Mouse (Mus musculus) heart, postnatal 10 days (tissue): ENCODE measurements around the gene A730071L15Rik. TPM values are rescaled to one million over a fixed set of nuclear protein-coding genes. Genes with fewer than 3 reads are reported as not detected.

Experiments
- DNase-seq, 2 experiments: peaks; one replicate each; pipeline ENCODE4 v3.0.0; 2021
- intact Hi-C: fragments of 180-260 bp; cut with DNase I; formaldehyde crosslinking; loops from one replicate; pipeline ENCODE4 v1.15.1; 2025
- total RNA-seq, 2 experiments: library from RNA; stranded (reverse); gene quantifications; 2 replicates each; pipeline ENCODE4 v1.2.3; 2021

A730071L15Rik gene
- under 1 TPM in 1 of 2 experiments, not detected in 1; 0.26 TPM for total RNA-seq

DNA sequence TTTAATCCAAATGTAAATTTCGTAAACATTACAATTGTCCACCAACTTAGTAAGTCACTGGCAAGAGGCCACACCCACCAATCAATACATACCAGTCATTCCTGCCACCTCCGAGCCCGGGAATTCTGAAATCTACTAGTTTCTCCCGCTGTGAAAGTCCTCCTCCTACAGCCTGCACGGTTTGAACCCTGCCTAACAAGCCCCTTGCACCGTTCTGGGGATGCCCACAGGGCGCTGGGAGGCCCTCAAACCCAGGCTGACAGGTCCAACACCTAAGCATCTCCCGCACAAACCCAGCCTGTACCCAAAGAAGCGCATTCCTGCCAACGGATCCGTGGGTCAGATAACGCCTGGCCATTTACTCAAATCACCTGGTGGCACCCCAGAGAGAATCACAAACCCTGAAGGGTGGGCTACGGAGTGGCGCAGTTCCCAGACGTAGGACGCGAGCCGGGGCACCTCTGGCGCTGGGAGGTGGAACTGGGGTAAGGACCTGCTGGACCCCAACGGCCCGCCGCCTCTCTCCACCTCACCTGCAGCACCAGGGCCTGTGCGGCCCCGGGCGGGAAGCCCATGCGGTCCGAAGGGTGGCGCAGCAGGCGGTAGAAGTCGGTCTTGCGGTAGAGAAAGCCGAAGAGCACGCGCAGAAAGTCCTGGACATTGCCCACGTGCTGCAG, at the start of gene A730071L15Rik:
Gene A730071L15Rik (plus strand): TSS at position 620 of the 677 bp plus-strand sequence.
- intact Hi-C loops: loop anchor here (5.0 kb wide), 1 partner anchor 63 kb away; no protein-coding TSS in a partner anchor
- DNase-seq: no peak

GRCm38 (mm10) chr11:6152864-6153263, 47.0 kb upstream of the A730071L15Rik start:
- no peak for DNase-seq
- intact Hi-C loops: no loop called here

DNA sequence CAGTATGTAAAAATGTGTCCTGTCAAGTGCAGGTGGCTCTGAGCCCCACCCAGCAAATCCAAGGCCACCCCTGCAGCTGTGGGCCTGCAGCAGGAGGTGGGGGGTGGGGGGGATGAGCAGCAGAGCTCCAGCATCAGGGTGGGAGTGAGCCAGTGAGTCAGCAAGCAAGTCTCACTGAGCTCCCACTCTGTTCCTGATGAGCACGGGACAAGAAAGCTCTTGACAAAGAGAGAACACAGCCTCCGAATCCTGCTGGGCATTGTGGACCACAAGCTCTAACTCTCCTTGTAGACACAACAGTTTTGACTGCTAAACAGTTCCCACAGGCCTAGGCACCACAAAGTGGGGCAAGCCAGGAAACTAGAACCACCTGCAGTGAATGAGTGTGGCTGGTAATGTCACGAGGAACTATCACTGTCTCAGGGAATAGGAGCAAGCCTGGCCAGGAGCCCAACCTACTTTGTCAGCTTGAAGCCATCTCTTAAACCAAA, 45.6 kb upstream of the A730071L15Rik start:
- intact Hi-C loops: no loop called here
- peak; percentile 23 to 33 for DNase-seq

- DNase-seq: peak; percentile 53 to 54
- intact Hi-C loops: no loop called here
These were observed 43.2 kb upstream of the A730071L15Rik start for GRCm38 (mm10) chr11:6156651-6157050.

GRCm38 (mm10) chr11:6157119-6157518, 42.7 kb upstream of the A730071L15Rik start:
- intact Hi-C loops: no loop called here

GRCm38 (mm10) chr11:6158515-6158914, 41.3 kb upstream of the A730071L15Rik start:
- DNase-seq: no peak
- intact Hi-C loops: no loop called here

More at GRCm38 (mm10) chr11:6157119-6157518, 42.7 kb upstream of the A730071L15Rik start:
- peak; percentile 40 to 56 for DNase-seq

GRCm38 (mm10) chr11:6159704-6160275, 40.0 kb upstream of the A730071L15Rik start:
- DNase-seq: no peak
- intact Hi-C loops: no loop called here

GRCm38 (mm10) chr11:6160663-6161271, 39.1 kb upstream of the A730071L15Rik start:
- intact Hi-C loops: no loop called here
- DNase-seq: no peak

GRCm38 (mm10) chr11:6161549-6161948, 38.3 kb upstream of the A730071L15Rik start:
- no peak for DNase-seq
- intact Hi-C loops: no loop called here

DNA sequence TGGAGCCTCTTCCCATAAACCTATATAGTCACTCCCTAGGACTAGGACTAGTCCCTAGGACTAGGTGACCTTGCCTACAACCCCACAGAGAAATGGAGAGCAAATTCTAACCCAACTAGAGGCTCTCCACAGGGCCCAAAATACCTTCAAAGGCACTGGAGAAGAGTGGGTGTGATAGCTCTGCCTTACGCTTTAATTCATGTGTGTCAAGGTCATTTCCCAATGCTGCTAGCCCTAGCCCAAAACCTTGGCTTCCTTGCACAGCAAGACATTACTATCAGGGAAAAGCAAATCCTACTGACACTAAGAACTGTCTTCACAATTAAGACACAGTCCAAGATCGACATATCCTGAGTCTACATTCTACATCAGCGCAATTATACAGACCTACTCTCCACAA, 36.8 kb upstream of the A730071L15Rik start:
- intact Hi-C loops: no loop called here
- DNase-seq: no peak

- DNase-seq: no peak
- intact Hi-C loops: no loop called here
These were observed 36.1 kb upstream of the A730071L15Rik start for GRCm38 (mm10) chr11:6163706-6164105.

- intact Hi-C loops: loop anchor here (5.0 kb wide), 1 partner anchor 1692 kb away; no protein-coding TSS in a partner anchor
- no peak for DNase-seq
These were observed 35.0 kb upstream of the A730071L15Rik start for GRCm38 (mm10) chr11:6164781-6165180.

DNA sequence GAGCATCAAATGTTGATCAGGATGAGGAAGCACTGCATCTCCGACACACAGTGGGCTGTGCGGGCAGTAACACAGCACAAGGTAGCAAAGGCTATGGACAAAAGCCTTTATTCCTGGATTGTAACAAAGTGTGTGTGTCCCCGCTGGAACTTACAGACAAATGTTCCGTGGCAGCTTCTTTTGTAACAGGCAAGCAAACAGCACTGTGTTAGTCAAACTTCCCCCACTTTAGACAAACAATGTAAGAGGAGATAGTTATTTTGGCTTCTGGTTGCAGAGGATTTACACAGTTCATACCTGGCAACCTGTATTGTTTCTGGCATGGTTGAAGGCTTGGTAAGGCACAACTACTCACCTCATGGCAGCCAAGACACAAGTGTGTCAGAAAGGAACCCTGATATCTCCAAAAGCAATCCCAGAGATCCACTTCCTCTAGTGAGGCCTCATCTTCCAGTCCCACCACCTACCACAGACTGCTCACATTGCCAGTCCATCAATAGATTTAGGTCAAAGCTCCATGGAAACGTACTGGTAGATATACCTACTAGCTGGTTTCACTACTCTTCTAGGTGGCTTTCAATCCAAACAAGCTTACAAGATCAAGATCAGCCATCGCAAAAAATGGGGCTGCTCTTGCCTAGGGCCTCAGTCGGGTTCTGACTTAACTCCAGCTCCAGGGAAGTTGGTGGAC, 34.3 kb upstream of the A730071L15Rik start:
- intact Hi-C loops: loop anchor here (5.0 kb wide), 1 partner anchor 1693 kb away; no protein-coding TSS in a partner anchor
- DNase-seq: no peak

GRCm38 (mm10) chr11:6166351-6166750, 33.5 kb upstream of the A730071L15Rik start:
- DNase-seq: no peak
- intact Hi-C loops: loop anchor here (5.0 kb wide), 1 partner anchor 1694 kb away; no protein-coding TSS in a partner anchor

- intact Hi-C loops: loop anchor here (5.0 kb wide), 1 partner anchor 1697 kb away; no protein-coding TSS in a partner anchor
These were observed 30.7 kb upstream of the A730071L15Rik start for GRCm38 (mm10) chr11:6169041-6169663.

GRCm38 (mm10) chr11:6174719-6175118, 25.1 kb upstream of the A730071L15Rik start:
- intact Hi-C loops: no loop called here
- peak; percentile 54 to 70 for DNase-seq

More at GRCm38 (mm10) chr11:6169041-6169663, 30.7 kb upstream of the A730071L15Rik start:
- no peak for DNase-seq

DNA sequence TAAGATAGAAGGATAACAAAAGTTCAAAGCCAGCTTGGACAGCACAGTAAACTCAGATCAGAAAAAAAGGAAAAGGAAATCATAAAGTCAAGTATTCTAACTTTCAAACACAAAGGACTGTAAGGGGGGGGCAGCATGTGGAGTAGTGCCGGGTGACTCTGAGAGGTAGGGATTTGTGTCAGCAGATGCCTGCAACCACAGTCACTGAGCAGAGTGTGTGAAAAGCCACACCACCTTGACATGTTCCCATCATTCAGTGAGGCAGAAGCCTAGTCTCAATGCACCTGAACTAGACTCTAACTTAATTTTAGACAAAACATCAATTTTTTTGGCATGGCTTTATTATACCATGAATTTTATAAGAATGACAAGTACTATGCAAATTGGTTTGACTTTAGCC, 24.3 kb upstream of the A730071L15Rik start:
- no peak for DNase-seq
- intact Hi-C loops: no loop called here

GRCm38 (mm10) chr11:6177781-6178420, 21.9 kb upstream of the A730071L15Rik start:
- intact Hi-C loops: no loop called here
- no peak for DNase-seq

DNA sequence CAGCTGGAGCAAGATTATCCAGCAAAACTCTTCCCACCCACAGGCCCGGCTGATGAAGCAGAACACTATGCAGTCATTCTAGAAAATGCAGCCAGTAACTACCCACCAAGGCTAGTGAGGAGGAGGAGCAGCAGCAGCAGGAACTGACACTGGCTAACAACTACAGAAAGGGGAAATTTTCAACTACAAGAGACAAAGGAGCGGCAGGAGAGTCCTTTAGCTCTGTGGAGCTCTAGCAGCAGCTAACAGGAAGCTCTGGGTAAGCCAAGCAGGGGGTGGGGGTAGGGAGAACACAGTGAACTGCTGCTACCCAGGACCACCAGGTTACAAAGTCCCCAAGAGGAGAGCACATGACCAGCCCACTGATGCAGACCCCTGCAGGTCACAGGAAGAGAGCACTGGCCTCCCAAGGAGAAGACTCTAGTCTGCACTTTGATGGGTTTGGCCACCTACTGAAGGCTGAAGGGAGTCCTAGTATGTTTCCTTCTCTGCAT, 21.1 kb upstream of the A730071L15Rik start:
- intact Hi-C loops: no loop called here
- peak; percentile 48 for DNase-seq

- intact Hi-C loops: no loop called here
- no peak for DNase-seq
These were observed 20.6 kb upstream of the A730071L15Rik start for GRCm38 (mm10) chr11:6179194-6179593.
